Mouse (Mus musculus) heart, embryonic 13.5 days (tissue): ENCODE data around the gene Myo15. TPM values are rescaled to one million over a fixed set of nuclear protein-coding genes. Genes with fewer than 3 reads are reported as not detected.

Experiments used
- ATAC-seq: fragments of 200-750 bp; cut with Nextera tagmentation; 2 replicates; pipeline ENCODE4 v1.8.0; 2017; ENCODE audit warnings: moderate TSS enrichment; ENCODE audit not compliant: insufficient number of reproducible peaks, low FRiP score, low TSS enrichment; ENCODE audit errors: extremely low read depth
- H3K27ac ChIP-seq: fragments of 300-500 bp; sonication (generic); replicated peaks from 2 replicates; pipeline ENCODE4 v1.5.1; 2015; ENCODE audit warnings: moderate library complexity, mild to moderate bottlenecking, inconsistent platforms
- H3K27me3 ChIP-seq: fragments of 300-500 bp; sonication (generic); replicated peaks from 2 replicates; pipeline ENCODE4 v1.6.1; 2015; ENCODE audit warnings: mild to moderate bottlenecking, inconsistent platforms
- H3K36me3 ChIP-seq: fragments of 300-500 bp; sonication (generic); 2 replicates; pipeline ENCODE4 v1.6.1; 2015; ENCODE audit warnings: mild to moderate bottlenecking, inconsistent platforms
- H3K4me1 ChIP-seq: fragments of 300-500 bp; sonication (generic); 2 replicates; pipeline ENCODE4 v1.6.1; 2015; ENCODE audit warnings: inconsistent platforms
- H3K4me2 ChIP-seq: fragments of 300-500 bp; sonication (generic); 2 replicates; pipeline ENCODE4 v1.6.1; 2015; ENCODE audit warnings: inconsistent platforms, mild to moderate bottlenecking, moderate library complexity
- H3K4me3 ChIP-seq: fragments of 300-500 bp; sonication (generic); 2 replicates; pipeline ENCODE4 v1.5.1; 2015; ENCODE audit warnings: moderate library complexity, mild to moderate bottlenecking, inconsistent platforms
- H3K9ac ChIP-seq: fragments of 300-500 bp; sonication (generic); 2 replicates; pipeline ENCODE4 v1.6.1; 2015; ENCODE audit warnings: inconsistent platforms, mild to moderate bottlenecking, moderate library complexity
- H3K9me3 ChIP-seq: fragments of 300-500 bp; sonication (generic); 2 replicates; pipeline ENCODE4 v1.6.1; 2016; ENCODE audit warnings: inconsistent platforms
- WGBS: fragments of 180-500 bp; shearing (Covaris S2); methylation state at CpG from one replicate; pipeline ENCODE4 v1.1.7; 2015; ENCODE audit warnings: mixed read lengths; 5-methylcytosine and 5-hydroxymethylcytosine counted together
- polyA plus RNA-seq: library from polyadenylated mRNA; unstranded; fragments of >200 nt; fragmentation: Nextera tagmentation; extraction: Ambion mirVana; gene quantifications from 2 replicates; pipeline ENCODE4 v1.2.1, GENCODE M21; 2015

The Myo15 gene
- polyA plus RNA-seq, 1 experiment from 2014 or later = 0.05 TPM

DNA sequence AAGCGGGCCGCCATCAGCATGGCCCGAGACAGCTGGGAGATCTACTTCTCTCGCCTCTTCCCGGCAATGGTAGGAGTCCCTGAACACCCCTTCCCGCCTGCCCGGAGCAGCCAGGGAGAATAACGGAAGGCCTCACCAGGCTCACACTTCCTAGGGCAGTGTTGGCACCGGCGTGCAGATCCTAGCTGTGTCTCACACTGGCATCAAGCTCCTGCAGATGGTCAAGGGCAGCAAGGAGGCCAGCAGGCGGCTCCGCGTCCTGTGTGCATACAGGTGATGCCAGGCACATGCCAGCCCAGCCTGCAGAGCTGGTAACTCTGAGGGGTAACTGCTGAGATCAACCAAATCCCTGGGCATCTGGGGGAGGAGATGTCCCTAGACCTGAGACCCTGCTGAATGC lies 38.1 kb downstream of the Myo15 start:
- H3K9me3 ChIP-seq = no peaks in the 10 kb centered on the region
- WGBS = 75% methylated on average over 13 of the region's 13 CpGs
- no peak overlapping the region for H3K27ac ChIP-seq
- no peak overlapping the region for H3K9ac ChIP-seq
- no peak overlapping the region for H3K4me2 ChIP-seq
- no peak for ATAC-seq
- peaks cover 13% of the 10 kb centered on the region for H3K4me1 ChIP-seq
- peaks cover 49% of the 10 kb centered on the region for H3K27me3 ChIP-seq
- H3K36me3 ChIP-seq = no peaks in the 10 kb centered on the region
- H3K4me3 ChIP-seq = no peak overlapping the region

DNA sequence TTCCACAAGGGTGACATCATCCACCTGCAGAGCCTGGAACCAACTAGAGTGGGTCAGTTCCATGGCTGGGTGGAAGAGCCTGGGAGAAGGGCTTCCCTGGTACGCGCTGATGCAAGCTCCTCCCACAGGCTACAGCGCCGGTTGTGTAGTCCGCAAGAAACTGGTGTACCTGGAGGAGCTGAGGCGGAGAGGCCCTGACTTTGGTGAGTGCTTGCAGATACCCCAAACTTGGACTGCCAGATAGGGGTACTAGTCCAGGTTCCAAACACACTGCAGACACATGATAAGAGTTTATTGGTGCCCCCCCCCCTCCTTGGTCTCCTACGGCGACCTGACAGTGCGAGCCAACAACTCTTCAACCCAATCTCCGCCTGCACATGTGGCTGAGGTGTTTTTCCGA lies 39.8 kb downstream of the Myo15 start:
- Histone ChIP-seq H3K36me3 (no peaks in the 10 kb centered on the region), H3K27me3 (peaks cover 44% of the 10 kb centered on the region), H3K4me3 (peak overlapping the region; percentile 53), H3K4me1 (peaks cover 13% of the 10 kb centered on the region), H3K4me2 (peak overlapping the region; percentile 86), H3K27ac (no peak overlapping the region), H3K9me3 (no peaks in the 10 kb centered on the region), H3K9ac (peak overlapping the region; percentile 75)
- WGBS = 3% methylated on average over 11 of the region's 11 CpGs
- ATAC-seq = no peak

DNA sequence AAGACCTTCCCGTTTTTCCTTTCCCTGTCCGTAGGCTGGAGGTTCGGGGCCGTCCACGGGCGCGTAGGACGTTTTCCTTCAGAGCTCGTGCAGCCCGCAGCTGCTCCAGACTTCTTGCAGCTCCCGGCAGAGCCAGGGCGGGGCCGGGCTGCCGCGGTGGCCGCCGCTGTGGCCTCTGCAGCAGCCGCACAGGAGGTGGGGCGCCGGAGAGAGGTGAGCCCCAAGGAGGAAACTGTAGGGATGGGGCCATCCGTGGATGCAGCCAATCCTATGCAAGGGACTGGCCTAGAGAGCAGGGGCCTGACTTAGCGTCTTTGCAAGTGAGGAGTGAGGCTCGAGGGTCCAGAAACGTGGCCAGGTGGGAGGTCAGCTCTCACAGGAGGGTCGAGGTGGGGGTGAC lies 40.4 kb downstream of the Myo15 start:
- peak overlapping the region; percentile 75 for H3K9ac ChIP-seq
- H3K27ac ChIP-seq = no peak overlapping the region
- peaks cover 44% of the 10 kb centered on the region for H3K27me3 ChIP-seq
- no peaks in the 10 kb centered on the region for H3K36me3 ChIP-seq
- peak overlapping the region; percentile 53 for H3K4me3 ChIP-seq
- under 1% methylated on average over 25 of the region's 25 CpGs for WGBS
- no peak for ATAC-seq
- H3K4me2 ChIP-seq = peak overlapping the region; percentile 86
- peaks cover 13% of the 10 kb centered on the region for H3K4me1 ChIP-seq
- no peaks in the 10 kb centered on the region for H3K9me3 ChIP-seq

DNA sequence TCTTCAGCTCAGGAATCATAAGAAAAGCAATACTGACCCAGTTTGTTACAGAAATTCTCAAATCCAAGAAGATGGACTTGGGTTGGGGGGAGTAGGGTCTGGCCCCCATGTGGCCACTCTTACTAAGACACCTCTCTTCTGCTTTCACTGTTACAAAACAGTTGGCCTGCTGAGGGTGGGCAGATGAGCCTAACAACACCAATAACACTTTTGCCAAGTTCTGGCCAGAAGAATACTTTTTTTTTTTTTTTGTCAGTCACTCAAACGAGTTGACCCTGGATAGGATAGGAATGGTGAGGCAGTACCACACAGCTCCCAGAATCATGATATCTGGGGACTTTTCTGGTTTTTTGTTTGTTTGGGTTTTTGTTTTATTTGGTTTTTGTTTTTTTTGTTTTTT lies 42.8 kb downstream of the Myo15 start:
- H3K9me3 ChIP-seq = no peaks in the 10 kb centered on the region
- 67% methylated on average over 1 of the region's 1 CpGs for WGBS
- no peak for ATAC-seq
- H3K4me3 ChIP-seq = no peak overlapping the region
- H3K27ac ChIP-seq = no peak overlapping the region
- H3K4me1 ChIP-seq = peaks cover 13% of the 10 kb centered on the region
- H3K9ac ChIP-seq = no peak overlapping the region
- no peaks in the 10 kb centered on the region for H3K36me3 ChIP-seq
- H3K4me2 ChIP-seq = no peak overlapping the region
- peaks cover 40% of the 10 kb centered on the region for H3K27me3 ChIP-seq

DNA sequence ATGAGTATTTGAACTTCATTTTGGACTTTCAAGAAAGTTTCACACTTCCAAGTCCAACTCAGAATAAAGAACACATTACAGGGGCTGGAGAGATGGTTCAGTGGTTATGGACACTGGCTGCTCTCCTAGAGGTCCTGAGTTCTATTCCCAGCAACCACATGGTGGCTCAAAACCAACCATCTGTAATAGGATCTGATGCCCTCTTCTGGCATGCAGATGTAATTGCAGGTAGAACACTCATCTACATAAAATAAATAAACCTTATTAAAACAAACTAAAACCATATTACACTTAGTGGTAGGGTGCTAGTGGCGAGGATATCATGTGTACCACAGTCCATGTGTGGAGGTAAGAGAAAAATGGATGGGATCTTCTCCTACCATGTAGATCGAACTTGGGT lies 43.4 kb downstream of the Myo15 start:
- 67% methylated on average over 2 of the region's 2 CpGs for WGBS
- Histone ChIP-seq H3K27me3 (peaks cover 34% of the 10 kb centered on the region), H3K9ac (no peak overlapping the region), H3K27ac (no peak overlapping the region), H3K9me3 (no peaks in the 10 kb centered on the region), H3K4me2 (no peak overlapping the region), H3K36me3 (no peaks in the 10 kb centered on the region), H3K4me3 (no peak overlapping the region), H3K4me1 (peaks cover 13% of the 10 kb centered on the region)
- ATAC-seq = no peak

DNA sequence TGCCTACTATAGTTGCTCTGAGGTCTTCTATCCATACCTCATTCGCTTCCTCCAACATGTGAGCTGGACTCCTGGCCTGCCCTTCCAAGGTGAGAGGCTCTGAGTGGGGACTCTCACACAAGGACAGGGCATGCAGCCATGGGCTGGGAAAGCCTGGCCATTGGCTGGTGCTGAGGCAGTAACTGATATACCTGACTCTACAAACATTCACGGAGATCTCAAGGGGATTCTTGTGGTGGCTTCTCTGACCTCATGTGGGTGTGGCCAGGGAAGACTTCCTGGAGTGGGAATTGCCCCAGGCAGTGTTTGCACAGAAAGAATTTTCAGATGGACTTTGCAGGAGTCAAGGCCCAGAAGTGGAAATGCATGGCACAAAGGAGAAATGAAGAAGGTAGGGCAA lies 45.8 kb downstream of the Myo15 start:
- H3K9ac ChIP-seq = no peak overlapping the region
- no peak overlapping the region for H3K27ac ChIP-seq
- no peaks in the 10 kb centered on the region for H3K36me3 ChIP-seq
- no peak for ATAC-seq
- 0 out of 2 replicates have a peak, but pooled peaks cover 5% of the 10 kb centered on the region for H3K9me3 ChIP-seq
- H3K4me3 ChIP-seq = no peak overlapping the region
- H3K27me3 ChIP-seq = peaks cover 15% of the 10 kb centered on the region
- no peaks in the 10 kb centered on the region for H3K4me1 ChIP-seq
- WGBS = 64% methylated on average over 2 of the region's 2 CpGs
- H3K4me2 ChIP-seq = no peak overlapping the region

- Histone ChIP-seq H3K9me3 (0 out of 2 replicates have a peak, but pooled peaks cover 5% of the 10 kb centered on the region), H3K36me3 (no peaks in the 10 kb centered on the region), H3K27ac (no peak overlapping the region), H3K27me3 (no peaks in the 10 kb centered on the region), H3K4me3 (no peak overlapping the region), H3K4me1 (no peaks in the 10 kb centered on the region), H3K4me2 (no peak overlapping the region), H3K9ac (no peak overlapping the region)
- no peak for ATAC-seq
- 64% methylated on average over 4 of the region's 4 CpGs for WGBS
These were observed 49.2 kb downstream of the Myo15 start for GRCm38 (mm10) chr11:60518305-60518704.

DNA sequence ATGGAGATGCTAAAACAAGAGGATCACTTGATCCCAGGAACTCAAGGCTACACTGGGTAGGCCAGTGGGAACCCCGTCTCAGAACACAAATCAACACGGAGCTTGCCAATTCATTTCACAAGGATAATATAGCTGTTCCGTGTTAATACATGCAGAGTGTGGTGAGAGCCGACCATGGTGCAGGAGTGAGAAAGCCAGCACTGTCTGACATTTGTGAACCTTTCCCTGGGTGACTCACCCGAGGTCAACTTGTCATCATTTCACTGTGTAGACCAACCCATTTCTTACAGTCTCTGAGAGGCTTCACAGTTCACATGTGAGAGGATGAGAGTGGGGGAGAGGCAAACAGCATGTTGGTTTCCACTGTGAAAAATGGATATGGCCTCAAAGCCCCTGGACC lies 52.9 kb downstream of the Myo15 start:
- 63% methylated on average over 5 of the region's 5 CpGs for whole genome bisulfite sequencing

GRCm38 (mm10) chr11:60522661-60523365 lies 53.7 kb downstream of the Myo15 start:
- no peak for ATAC-seq

More for the DNA sequence above, 52.9 kb downstream of the Myo15 start:
- Histone ChIP-seq H3K4me3 (no peak overlapping the region), H3K27me3 (no peaks in the 10 kb centered on the region), H3K9me3 (0 out of 2 replicates have a peak, but pooled peaks cover 5% of the 10 kb centered on the region), H3K9ac (no peak overlapping the region), H3K36me3 (no peaks in the 10 kb centered on the region), H3K27ac (no peak overlapping the region), H3K4me2 (no peak overlapping the region), H3K4me1 (no peaks in the 10 kb centered on the region)
- ATAC-seq = no peak

DNA sequence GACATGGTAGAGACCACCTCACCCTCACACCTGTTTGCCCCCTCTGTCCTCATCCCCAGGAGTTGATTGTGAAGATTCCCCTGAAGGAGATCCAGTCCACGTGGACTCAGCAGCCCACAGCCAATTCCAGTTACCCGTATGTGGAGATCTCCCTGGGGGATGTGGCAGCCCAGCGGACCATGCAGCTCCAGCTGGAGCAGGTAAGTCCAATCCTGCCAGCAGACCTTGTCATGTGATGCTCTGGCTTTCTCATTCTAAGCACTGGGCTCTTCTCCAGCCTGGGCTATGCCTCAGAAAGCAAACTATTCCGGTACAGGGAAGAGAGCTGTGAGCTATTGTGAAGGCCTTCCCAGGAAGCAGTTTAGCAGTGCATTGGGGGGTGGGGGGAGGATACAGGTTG lies 57.3 kb downstream of the Myo15 start:
- Histone ChIP-seq H3K36me3 (no peaks in the 10 kb centered on the region), H3K27ac (no peak overlapping the region), H3K9ac (no peak overlapping the region), H3K27me3 (no peaks in the 10 kb centered on the region), H3K4me1 (no peaks in the 10 kb centered on the region), H3K4me2 (no peak overlapping the region), H3K4me3 (no peak overlapping the region), H3K9me3 (no peaks in the 10 kb centered on the region)
- ATAC-seq = no peak
- WGBS = 76% methylated on average over 4 of the region's 4 CpGs

More at GRCm38 (mm10) chr11:60522661-60523365, 53.7 kb downstream of the Myo15 start:
- Histone ChIP-seq H3K9ac (no peak overlapping the region), H3K9me3 (0 out of 2 replicates have a peak, but pooled peaks cover 5% of the 10 kb centered on the region), H3K27ac (no peak overlapping the region), H3K4me1 (no peaks in the 10 kb centered on the region), H3K36me3 (no peaks in the 10 kb centered on the region), H3K4me3 (no peak overlapping the region), H3K27me3 (no peaks in the 10 kb centered on the region), H3K4me2 (no peak overlapping the region)
- WGBS = 80% methylated on average over 6 of the region's 6 CpGs

DNA sequence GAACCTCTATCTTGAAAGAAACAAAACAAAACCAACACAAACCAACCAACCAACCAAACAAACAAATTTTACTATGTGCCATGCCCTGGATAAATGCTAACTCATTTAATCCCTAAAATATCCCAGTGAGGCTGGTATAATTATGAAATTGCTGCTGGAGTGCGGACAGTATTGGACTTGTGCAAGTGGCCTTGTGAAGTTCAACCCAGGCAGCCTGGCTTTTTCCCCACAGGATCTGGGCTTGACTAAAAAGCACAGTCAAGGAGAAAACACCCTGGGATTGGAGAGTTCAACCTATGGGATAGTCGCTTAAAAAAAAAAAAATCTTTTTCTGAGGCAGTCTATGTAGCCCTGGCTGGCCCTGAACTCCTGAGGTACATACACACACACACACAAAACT lies 66.5 kb downstream of the Myo15 start:
- peaks cover 8% of the 10 kb centered on the region; the same call in 1 of the 2 replicates for H3K36me3 ChIP-seq
- peak overlapping the region; percentile 99 for H3K9ac ChIP-seq
- H3K4me1 ChIP-seq = peaks cover 21% of the 10 kb centered on the region
- H3K27me3 ChIP-seq = no peaks in the 10 kb centered on the region
- no peak for ATAC-seq
- H3K9me3 ChIP-seq = no peaks in the 10 kb centered on the region
- 76% methylated on average over 2 of the region's 2 CpGs for WGBS
- H3K4me3 ChIP-seq = peak overlapping the region; percentile 99
- peak overlapping the region; percentile 99 for H3K4me2 ChIP-seq
- H3K27ac ChIP-seq = peak overlapping the region; percentile 98
